Mouse (Mus musculus) colon, adult 2 months (tissue): Measurements from ENCODE around the gene Tgm1. TPM values are rescaled to one million over a fixed set of nuclear protein-coding genes. Genes with fewer than 3 reads are reported as not detected.

Experiments used
- polyA plus RNA-seq: library from polyadenylated mRNA; depleted of rRNA; stranded (reverse); fragments of >200 nt; gene quantifications from 2 replicates; pipeline ENCODE4 v1.2.3, GENCODE M21; 2012; rRNA removed

The Tgm1 gene
- polyA plus RNA-seq, result 0.56 and 0.90 TPM in 2 replicates

DNA sequence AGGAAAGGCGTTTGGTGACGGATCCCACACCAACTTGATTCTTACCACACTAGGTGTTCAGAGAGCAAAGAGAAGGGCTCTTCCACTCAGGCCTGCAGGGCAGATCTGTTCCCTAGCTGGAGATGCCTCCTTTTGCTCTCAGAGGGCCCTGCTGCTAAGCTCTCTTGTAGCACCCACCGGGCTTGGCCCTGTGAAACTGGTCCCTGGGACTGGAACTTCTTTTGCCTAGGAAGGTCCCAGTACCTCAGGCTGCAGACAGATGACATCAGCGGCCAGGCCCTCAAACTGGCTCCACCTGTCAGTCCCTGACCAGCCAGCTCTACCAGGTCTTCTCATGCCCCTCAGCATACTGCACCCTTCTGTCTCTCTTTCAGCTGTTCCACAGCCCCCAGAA, at the start of gene Tgm1:
TSS of gene Tgm1 (minus strand) at position 198 of the 394 bp plus-strand sequence.

DNA sequence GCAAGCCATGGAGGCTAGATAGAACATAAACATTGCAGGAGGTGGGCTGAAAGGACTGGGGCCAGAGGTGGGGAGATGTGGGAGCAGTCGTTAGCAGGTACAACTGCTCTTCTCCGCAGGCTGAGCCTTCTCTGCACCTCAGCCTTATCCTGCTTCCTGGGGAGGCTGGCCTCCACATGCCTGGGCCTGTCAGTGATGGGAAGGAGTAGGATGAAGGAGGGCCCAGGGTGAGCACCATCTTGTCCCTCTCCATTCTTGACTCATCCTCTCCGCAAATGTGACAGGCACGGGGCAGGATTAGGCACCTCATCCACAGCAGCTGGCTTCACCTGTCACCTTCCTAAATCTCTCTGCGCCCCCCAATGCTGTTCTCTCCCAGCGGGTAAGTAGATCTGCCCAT, 47.4 kb upstream of the Tgm1 start, which contains the start of gene Ltb4r2:
TSS of gene Ltb4r2 (plus strand) at position 266 of the 400 bp plus-strand sequence.

DNA sequence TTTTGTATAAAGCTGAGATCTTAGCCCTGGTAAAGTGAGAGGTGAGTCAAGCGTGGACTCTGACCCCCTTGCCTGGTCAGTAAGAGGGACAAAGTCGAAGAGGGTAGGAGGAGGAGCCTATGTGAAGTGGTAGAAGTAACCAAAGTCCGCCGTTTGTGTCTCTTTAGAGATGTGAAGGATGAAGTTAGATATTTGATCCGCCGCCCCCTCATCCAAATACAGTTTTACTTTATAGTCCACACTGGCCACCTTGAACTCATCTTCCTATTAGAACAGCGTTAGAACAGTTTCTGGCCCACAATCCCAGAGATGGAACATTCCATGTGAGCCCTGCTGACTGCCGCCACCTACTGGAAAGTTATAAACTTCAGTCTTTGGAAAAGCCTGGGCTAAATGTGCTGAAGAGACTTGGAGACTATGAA, 44.6 kb upstream of the Tgm1 start, which contains the start of gene Cideb:
TSS of gene Cideb (minus strand) at position 96 of the 422 bp plus-strand sequence.

GRCm38 (mm10) chr14:55745180-55745860, 31.6 kb upstream of the Tgm1 start, which contains the start of the genes Dhrs1 and Nop9:
Gene Dhrs1, minus strand, starts transcription at chr14:55745690.
Gene Nop9, plus strand, starts transcription at chr14:55745693.

GRCm38 (mm10) chr14:55721700-55722437, 8.1 kb upstream of the Tgm1 start, which contains the start of gene Rabggta:
Gene Rabggta, minus strand, starts transcription at chr14:55722263.

DNA sequence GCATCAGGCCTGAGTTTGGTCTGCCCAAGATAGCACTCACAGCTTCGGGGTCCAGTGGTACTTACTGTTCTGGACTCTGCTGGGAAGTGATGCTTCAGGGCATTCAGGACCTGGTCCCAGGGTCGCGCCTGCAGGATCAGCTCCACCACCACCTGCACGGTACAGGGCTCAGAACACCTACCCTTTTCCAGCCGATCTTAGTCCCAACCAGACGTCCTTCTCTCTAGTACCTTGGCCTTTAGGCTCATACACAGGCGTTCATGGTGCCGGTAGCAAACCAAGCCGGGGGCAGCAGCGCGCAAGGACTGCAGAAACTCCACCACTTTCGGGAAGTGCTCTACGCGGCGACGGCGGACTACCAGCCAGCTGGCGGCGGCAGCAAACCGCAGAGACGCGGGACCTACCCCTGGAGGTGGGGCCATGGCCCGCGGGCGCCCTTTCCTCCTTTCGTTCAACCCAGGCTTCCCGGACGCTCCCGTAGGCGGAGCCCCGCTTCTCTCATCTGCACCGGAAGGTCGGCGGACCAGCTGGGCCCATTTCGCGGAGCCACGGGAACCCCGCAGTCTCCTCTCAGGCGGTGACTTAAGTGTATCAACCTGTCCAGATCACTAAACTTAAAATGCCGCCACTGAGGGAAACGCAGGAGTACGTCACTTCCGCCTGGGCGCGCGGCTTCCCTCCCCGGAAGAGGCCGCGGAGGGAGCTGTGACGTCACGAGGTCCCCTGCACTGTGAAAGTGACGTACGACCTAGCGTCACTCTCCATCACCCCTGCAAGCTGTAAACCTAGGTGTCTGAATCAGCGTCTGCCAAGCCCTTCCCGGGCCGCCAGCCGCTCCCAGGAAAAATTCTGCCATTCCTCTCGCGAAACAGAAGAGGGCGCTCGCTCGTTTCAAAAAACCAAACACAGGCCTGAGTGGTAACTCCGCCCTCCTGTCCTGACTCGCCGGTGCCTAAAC, 32.3 kb downstream of the Tgm1 start, which contains the start of gene Tinf2:
TSS of gene Tinf2 (minus strand) at position 661 of the 958 bp plus-strand sequence.

DNA sequence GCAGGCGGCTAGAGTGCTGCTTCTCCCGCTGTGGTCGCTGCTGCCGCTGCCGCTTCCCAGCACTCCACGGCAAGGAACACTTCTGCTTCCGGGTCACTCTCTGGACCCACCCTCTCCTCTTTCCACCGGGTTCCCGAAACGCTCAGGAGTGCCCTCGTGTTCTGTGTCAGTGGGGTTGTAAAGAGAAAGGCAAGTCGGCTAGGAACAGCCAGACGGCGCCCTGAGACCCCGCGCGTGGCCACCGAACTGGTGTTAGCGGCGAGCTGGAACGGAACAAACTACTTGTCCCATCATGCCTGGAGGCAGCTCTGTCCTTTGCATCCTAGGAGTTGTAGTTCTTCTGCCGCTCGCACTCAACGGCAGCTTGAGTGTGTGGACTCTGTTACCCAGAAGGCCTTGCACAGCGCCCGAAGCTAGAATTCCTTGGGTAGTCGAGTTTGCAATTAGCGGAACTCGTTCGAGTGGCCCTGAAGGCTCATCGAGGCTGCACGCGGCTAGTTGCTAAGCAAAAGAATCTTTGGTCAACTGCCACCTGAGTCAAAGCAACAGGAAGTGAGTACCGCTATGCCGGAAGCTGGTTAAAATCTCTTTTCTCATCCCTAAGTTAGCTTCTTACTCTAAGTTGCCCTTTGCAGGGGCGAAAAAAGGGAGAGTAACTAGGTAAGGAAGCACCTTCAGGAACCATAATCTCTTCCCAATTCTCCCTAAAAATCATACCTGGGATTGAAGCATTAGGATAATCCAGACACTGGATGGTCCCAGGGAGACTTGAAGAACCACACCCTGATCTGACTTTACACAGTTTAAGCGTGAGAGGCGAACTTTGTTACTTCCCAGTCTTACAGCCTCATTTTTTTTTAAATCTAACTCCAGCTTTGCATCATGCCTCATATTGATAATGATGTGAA, 41.6 kb downstream of the Tgm1 start, which contains the start of the genes Gmpr2 and Nedd8:
TSS of gene Gmpr2 (plus strand) at position 109 of the 908 bp plus-strand sequence.
TSS of gene Nedd8 (minus strand) at position 292 of the 908 bp plus-strand sequence.

DNA sequence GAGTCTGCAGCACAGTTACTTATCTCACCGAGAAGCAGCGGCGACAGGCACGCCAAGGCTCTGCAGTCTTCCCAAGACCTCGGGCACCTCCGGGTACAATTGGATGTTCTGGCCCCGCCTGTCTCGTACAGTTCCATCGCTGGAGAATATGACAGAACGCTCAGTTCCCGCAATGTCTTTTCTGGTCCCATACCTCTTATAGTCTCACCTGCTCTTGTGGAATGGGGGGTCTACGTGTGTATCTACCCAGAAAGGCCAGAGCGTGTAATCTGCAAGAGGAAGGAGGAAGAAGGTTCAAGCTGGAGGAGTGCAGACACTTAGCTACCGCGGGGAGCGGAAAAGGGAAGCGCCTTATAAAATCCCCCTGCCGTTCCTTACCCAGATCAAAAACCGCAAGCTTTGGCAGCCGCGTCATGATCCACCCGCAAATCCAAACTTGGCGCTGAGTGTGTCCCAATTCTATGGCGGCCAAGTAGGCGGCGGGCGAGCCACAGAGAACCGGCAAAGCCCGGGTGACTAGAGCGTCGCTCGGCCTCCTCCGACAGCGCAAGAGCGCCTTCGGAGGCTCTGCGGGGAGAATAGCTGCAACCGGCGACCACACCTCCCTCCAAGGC, 53.7 kb downstream of the Tgm1 start, which contains the start of gene Mdp1:
TSS of gene Mdp1 (minus strand) at position 549 of the 614 bp plus-strand sequence.

Other genes starting within 250 kb of the Tgm1 start
- 37.1 and 41.5 TPM in 2 replicates for gene Dhrs4, start 235.2 kb downstream of the Tgm1 start, polyA plus RNA-seq
- 2.1 and 5.1 TPM in 2 replicates for gene Carmil3, start 223.3 kb downstream of the Tgm1 start, polyA plus RNA-seq
- gene Cpne6, start 203.5 kb downstream of the Tgm1 start, polyA plus RNA-seq, result 0.24 and 0.66 TPM in 2 replicates
- gene Nrl, start 188.9 kb downstream of the Tgm1 start, polyA plus RNA-seq, result not detected in 2 replicates
- gene Pck2, start 173.7 kb downstream of the Tgm1 start, polyA plus RNA-seq, result 45.8 and 47.0 TPM in 2 replicates
- 132 and 151 TPM in 2 replicates for gene Dcaf11, start 153.9 kb downstream of the Tgm1 start, polyA plus RNA-seq
- gene A730061H03Rik, start 153.5 kb downstream of the Tgm1 start, polyA plus RNA-seq, result 0.83 TPM in 1 of 2 replicates, not detected in the other
- gene Fitm1, start 138.3 kb downstream of the Tgm1 start, polyA plus RNA-seq, result 0.16 and 0.64 TPM in 2 replicates
- 60.5 and 62.2 TPM in 2 replicates for gene Psme1, start 135.8 kb downstream of the Tgm1 start, polyA plus RNA-seq
- gene Emc9, start 128.6 kb downstream of the Tgm1 start, polyA plus RNA-seq, result 14.9 and 15.9 TPM in 2 replicates
- gene Psme2, start 122.8 kb downstream of the Tgm1 start, polyA plus RNA-seq, result 67.0 and 77.2 TPM in 2 replicates
- gene Rnf31, start 122.2 kb downstream of the Tgm1 start, polyA plus RNA-seq, result 42.8 and 44.3 TPM in 2 replicates
- gene Irf9, start 110.4 kb downstream of the Tgm1 start, polyA plus RNA-seq, result 50.4 and 62.3 TPM in 2 replicates
- 0.84 and 4.8 TPM in 2 replicates for gene Rec8, start 95.9 kb downstream of the Tgm1 start, polyA plus RNA-seq
- 57.2 and 66.6 TPM in 2 replicates for gene Ipo4, start 78.0 kb downstream of the Tgm1 start, polyA plus RNA-seq
- 8.0 and 15.1 TPM in 2 replicates for gene Gm49378, start 76.0 kb downstream of the Tgm1 start, polyA plus RNA-seq
- gene Tm9sf1, start 70.1 kb downstream of the Tgm1 start, polyA plus RNA-seq, result 125 and 156 TPM in 2 replicates
- 3.1 and 3.2 TPM in 2 replicates for gene Tssk4, start 63.7 kb downstream of the Tgm1 start, polyA plus RNA-seq
- 31.8 and 34.4 TPM in 2 replicates for gene Mdp1, start 53.4 kb downstream of the Tgm1 start, polyA plus RNA-seq
- 9.8 and 10.0 TPM in 2 replicates for gene Gmpr2, start 42.0 kb downstream of the Tgm1 start, polyA plus RNA-seq
- 171 and 229 TPM in 2 replicates for gene Nedd8, start 41.8 kb downstream of the Tgm1 start, polyA plus RNA-seq
- gene Tinf2, start 32.1 kb downstream of the Tgm1 start, polyA plus RNA-seq, result 9.6 and 11.9 TPM in 2 replicates
- gene Rabggta, start 8.3 kb upstream of the Tgm1 start, polyA plus RNA-seq, result 46.1 and 50.9 TPM in 2 replicates
- gene Dhrs1, start 31.8 kb upstream of the Tgm1 start, polyA plus RNA-seq, result 60.1 and 67.8 TPM in 2 replicates
- gene Nop9, start 31.8 kb upstream of the Tgm1 start, polyA plus RNA-seq, result 10.2 and 12.2 TPM in 2 replicates
- gene Cideb, start 44.5 kb upstream of the Tgm1 start, polyA plus RNA-seq, result 78.1 and 83.2 TPM in 2 replicates
- 1.9 and 2.0 TPM in 2 replicates for gene Ltb4r2, start 47.5 kb upstream of the Tgm1 start, polyA plus RNA-seq
- 1.5 and 2.1 TPM in 2 replicates for gene Ltb4r1, start 52.0 kb upstream of the Tgm1 start, polyA plus RNA-seq
- 7.3 and 12.7 TPM in 2 replicates for gene Adcy4, start 70.2 kb upstream of the Tgm1 start, polyA plus RNA-seq
- 29.1 and 36.1 TPM in 2 replicates for gene Ripk3, start 74.9 kb upstream of the Tgm1 start, polyA plus RNA-seq
- gene Nfatc4, start 109.2 kb upstream of the Tgm1 start, polyA plus RNA-seq, result 20.1 and 23.7 TPM in 2 replicates
- 4.1 and 4.5 TPM in 2 replicates for gene Nynrin, start 140.1 kb upstream of the Tgm1 start, polyA plus RNA-seq
- 2.8 TPM in 2 replicates for gene Cbln3, start 170.5 kb upstream of the Tgm1 start, polyA plus RNA-seq
- gene Khnyn, start 171.0 kb upstream of the Tgm1 start, polyA plus RNA-seq, result 44.3 and 49.9 TPM in 2 replicates
- 36.9 and 38.3 TPM in 2 replicates for gene Sdr39u1, start 186.4 kb upstream of the Tgm1 start, polyA plus RNA-seq
- gene Cma1, start 230.7 kb upstream of the Tgm1 start, polyA plus RNA-seq, result 0.52 and 0.98 TPM in 2 replicates
- gene Cma2, start 237.1 kb upstream of the Tgm1 start, polyA plus RNA-seq, result not detected in 2 replicates